Mouse (Mus musculus) forebrain, embryonic 16.5 days (tissue): Measurements from ENCODE around the gene Stxbp1. TPM values are rescaled to one million over a fixed set of nuclear protein-coding genes. Genes with fewer than 3 reads are reported as not detected.

Source experiments
- ATAC-seq: fragments of 200-750 bp; cut with Nextera tagmentation; 2 replicates; pipeline ENCODE4 v1.8.0; 2017; ENCODE audit warnings: mild to moderate bottlenecking, moderate library complexity
- H3K27ac ChIP-seq: fragments of 300-500 bp; sonication (generic); 2 replicates; pipeline ENCODE4 v1.5.1; 2014; ENCODE audit warnings: low read length, control low read depth
- H3K27me3 ChIP-seq: fragments of 300-500 bp; sonication (generic); replicated peaks from 2 replicates; pipeline ENCODE4 v1.6.1; 2014; ENCODE audit warnings: low read length; ENCODE audit not compliant: control insufficient read depth, insufficient read depth
- H3K36me3 ChIP-seq: fragments of 300-500 bp; sonication (generic); 2 replicates; pipeline ENCODE4 v1.6.1; 2014; ENCODE audit not compliant: control insufficient read depth, insufficient read depth
- H3K4me1 ChIP-seq: fragments of 300-500 bp; sonication (generic); replicated peaks from 2 replicates; pipeline ENCODE4 v1.6.1; 2014; ENCODE audit warnings: low read length; ENCODE audit not compliant: control insufficient read depth, insufficient read depth
- H3K4me2 ChIP-seq: fragments of 300-500 bp; sonication (generic); 2 replicates; pipeline ENCODE4 v1.6.1; 2014; ENCODE audit warnings: mild to moderate bottlenecking, low read length, control low read depth
- H3K4me3 ChIP-seq: fragments of 300-500 bp; sonication (generic); replicated peaks from 2 replicates; pipeline ENCODE4 v1.5.1; 2014; ENCODE audit warnings: mild to moderate bottlenecking, low read length, control low read depth
- H3K9ac ChIP-seq: fragments of 300-500 bp; sonication (generic); replicated peaks from 2 replicates; pipeline ENCODE4 v1.6.1; 2014; ENCODE audit warnings: low read depth, low read length, control low read depth
- H3K9me3 ChIP-seq: fragments of 300-500 bp; sonication (generic); 2 replicates; pipeline ENCODE4 v1.6.1; 2016; ENCODE audit warnings: low read length; ENCODE audit not compliant: control insufficient read depth
- WGBS: fragments of 180-500 bp; shearing (Covaris S2); extraction: QIAGEN DNeasy Blood & Tissue Kit; methylation state at CpG from one replicate; pipeline ENCODE4 v1.1.7; 2014; 5-methylcytosine and 5-hydroxymethylcytosine counted together
- polyA plus RNA-seq: library from polyadenylated mRNA; unstranded; fragments of >200 nt; fragmentation: Nextera tagmentation; extraction: Ambion mirVana; gene quantifications from 2 replicates; pipeline ENCODE4 v1.2.1, GENCODE M21; 2015

The Stxbp1 gene
- polyA plus RNA-seq, 1 experiment from 2014 or later: 251 TPM

GRCm38 (mm10) chr2:32825796-32826195 is 21.2 kb downstream of the Stxbp1 start:
- no peak overlapping the region for H3K9ac ChIP-seq
- H3K36me3 ChIP-seq: no peaks in the 10 kb centered on the region
- peaks cover 6% of the 10 kb centered on the region for H3K4me1 ChIP-seq
- WGBS: 83% methylated on average over 6 of the region's 6 CpGs
- H3K4me3 ChIP-seq: no peak overlapping the region
- no peaks in the 10 kb centered on the region for H3K27me3 ChIP-seq
- H3K4me2 ChIP-seq: no peak overlapping the region
- no peak overlapping the region for H3K27ac ChIP-seq
- no peak for ATAC-seq
- H3K9me3 ChIP-seq: no peaks in the 10 kb centered on the region

- ATAC-seq: no peak
- WGBS: 100% methylated on average over 1 of the region's 1 CpGs
These were observed 22.3 kb downstream of the Stxbp1 start for GRCm38 (mm10) chr2:32824778-32825177.

DNA sequence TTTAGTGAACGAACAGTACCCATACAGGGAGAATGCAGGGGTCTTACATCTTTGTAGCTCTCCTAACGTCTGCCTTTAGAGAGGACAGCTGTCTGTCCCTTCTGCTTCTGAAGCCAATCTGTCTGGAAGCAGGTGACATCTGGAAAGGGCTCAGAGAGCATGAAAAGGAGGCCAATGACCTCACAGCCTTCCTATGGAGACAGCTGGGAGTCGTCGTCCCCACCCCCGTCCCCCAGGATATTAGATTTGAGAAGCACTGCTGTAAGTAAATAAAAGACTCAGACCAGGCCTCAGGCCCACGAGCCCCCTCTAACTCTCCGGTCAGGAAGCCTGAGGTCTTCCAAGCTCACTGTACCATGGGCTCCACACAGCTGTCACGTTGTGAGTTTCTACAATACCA is 22.9 kb downstream of the Stxbp1 start:
- H3K4me2 ChIP-seq: no peak overlapping the region
- H3K36me3 ChIP-seq: peaks cover 5% of the 10 kb centered on the region; the same call in 1 of the 2 replicates
- no peaks in the 10 kb centered on the region for H3K9me3 ChIP-seq
- H3K27ac ChIP-seq: no peak overlapping the region; the same call in 1 of the 2 replicates
- H3K9ac ChIP-seq: no peak overlapping the region
- H3K27me3 ChIP-seq: no peaks in the 10 kb centered on the region
- H3K4me1 ChIP-seq: peaks cover 6% of the 10 kb centered on the region
- no peak overlapping the region for H3K4me3 ChIP-seq
- 51% methylated on average over 8 of the region's 8 CpGs for whole genome bisulfite sequencing
- no peak for ATAC-seq

More at GRCm38 (mm10) chr2:32824778-32825177, 22.3 kb downstream of the Stxbp1 start:
- Histone ChIP-seq H3K27ac (no peak overlapping the region), H3K9ac (no peak overlapping the region), H3K9me3 (no peaks in the 10 kb centered on the region), H3K4me3 (no peak overlapping the region), H3K4me1 (peaks cover 6% of the 10 kb centered on the region), H3K36me3 (0 out of 2 replicates have a peak, but pooled peaks cover 1% of the 10 kb centered on the region), H3K4me2 (no peak overlapping the region), H3K27me3 (no peaks in the 10 kb centered on the region)

- Histone ChIP-seq H3K9ac (no peak overlapping the region), H3K4me1 (peaks cover 6% of the 10 kb centered on the region), H3K4me2 (no peak overlapping the region), H3K27me3 (no peaks in the 10 kb centered on the region), H3K4me3 (no peak overlapping the region), H3K36me3 (peaks cover 5% of the 10 kb centered on the region; the same call in 1 of the 2 replicates), H3K27ac (no peak overlapping the region), H3K9me3 (no peaks in the 10 kb centered on the region)
- 72% methylated on average over 8 of the region's 8 CpGs for WGBS
- no peak for ATAC-seq
These were observed 23.4 kb downstream of the Stxbp1 start for GRCm38 (mm10) chr2:32823579-32824154.

DNA sequence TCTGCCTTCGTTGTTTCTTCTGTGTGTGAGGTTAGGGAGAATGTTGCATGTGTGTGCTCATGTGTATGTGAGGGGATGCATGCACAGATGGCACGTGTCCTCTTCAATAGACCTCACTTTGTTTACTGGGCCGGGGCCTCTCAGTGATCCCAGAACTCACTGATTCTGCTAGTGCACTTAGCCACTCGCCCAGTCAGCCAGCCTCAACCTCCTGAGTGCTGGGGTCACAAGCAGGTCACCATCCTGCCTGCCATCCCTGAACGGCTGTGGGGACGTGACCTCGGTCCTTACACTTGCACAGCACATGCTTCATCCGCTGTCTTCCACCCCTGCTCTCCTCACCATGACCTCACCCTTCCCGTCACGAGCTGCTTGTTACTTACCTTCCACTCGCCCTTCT is 23.9 kb downstream of the Stxbp1 start:
- Histone ChIP-seq H3K4me2 (no peak overlapping the region), H3K4me1 (peaks cover 6% of the 10 kb centered on the region), H3K36me3 (peaks cover 7% of the 10 kb centered on the region; the same call in 1 of the 2 replicates), H3K4me3 (no peak overlapping the region), H3K9ac (no peak overlapping the region), H3K9me3 (no peaks in the 10 kb centered on the region), H3K27ac (no peak overlapping the region), H3K27me3 (no peaks in the 10 kb centered on the region)
- 75% methylated on average over 11 of the region's 11 CpGs for WGBS
- no peak for ATAC-seq

- no peak overlapping the region for H3K4me3 ChIP-seq
- peaks cover 7% of the 10 kb centered on the region for H3K4me1 ChIP-seq
- H3K9ac ChIP-seq: no peak overlapping the region
- no peak overlapping the region for H3K27ac ChIP-seq
- H3K27me3 ChIP-seq: no peaks in the 10 kb centered on the region
- peaks cover 8% of the 10 kb centered on the region; the same call in 1 of the 2 replicates for H3K36me3 ChIP-seq
- ATAC-seq: no peak
- WGBS: 90% methylated on average over 6 of the region's 6 CpGs
- no peak overlapping the region for H3K4me2 ChIP-seq
- H3K9me3 ChIP-seq: no peaks in the 10 kb centered on the region
These were observed 24.4 kb downstream of the Stxbp1 start for GRCm38 (mm10) chr2:32822643-32823042.

DNA sequence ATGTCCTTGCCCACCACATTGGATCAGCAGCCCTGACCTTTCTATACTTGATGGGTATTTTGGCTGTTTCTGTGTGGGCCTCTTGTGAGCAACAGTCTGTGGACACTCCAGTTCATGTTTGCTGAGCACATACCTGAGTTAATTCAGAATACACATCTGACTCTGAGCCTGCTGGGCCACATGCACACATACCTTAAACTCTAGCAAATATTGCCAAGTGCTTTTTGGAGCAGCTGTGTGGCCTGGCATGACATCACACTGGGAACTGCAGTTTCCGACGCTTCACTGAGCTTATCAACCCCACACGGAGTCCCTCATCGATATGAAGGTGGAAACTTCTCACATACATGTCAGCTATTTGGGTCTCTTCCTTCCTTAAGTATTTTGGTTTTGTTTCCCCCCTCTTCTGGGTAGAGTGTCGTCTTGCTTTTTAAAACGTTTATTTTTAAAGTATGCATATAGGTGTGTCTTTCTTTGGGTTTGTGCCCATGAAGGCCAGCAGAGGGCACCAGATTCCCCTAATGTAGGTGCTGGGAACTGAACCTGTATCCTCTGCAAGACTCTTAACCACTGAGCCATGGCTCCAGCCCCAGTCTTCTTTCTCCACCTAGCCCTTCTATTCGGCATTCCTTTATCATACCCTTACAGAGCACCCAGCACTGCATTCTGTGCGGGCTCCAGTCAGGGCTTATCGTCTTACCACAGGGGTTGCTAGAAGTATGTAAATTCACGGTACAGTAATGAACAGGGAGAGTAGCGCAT is 25.8 kb downstream of the Stxbp1 start:
- Histone ChIP-seq H3K9me3 (no peaks in the 10 kb centered on the region), H3K4me1 (peaks cover 18% of the 10 kb centered on the region), H3K27ac (no peak overlapping the region), H3K36me3 (peaks cover 8% of the 10 kb centered on the region; the same call in 1 of the 2 replicates), H3K4me2 (no peak overlapping the region), H3K4me3 (no peak overlapping the region), H3K9ac (no peak overlapping the region), H3K27me3 (no peaks in the 10 kb centered on the region)
- no peak for ATAC-seq
- WGBS: 69% methylated on average over 11 of the region's 11 CpGs

- peaks cover 14% of the 10 kb centered on the region for H3K36me3 ChIP-seq
- ATAC-seq: no peak
- WGBS: 94% methylated on average over 5 of the region's 5 CpGs
These were observed 28.8 kb downstream of the Stxbp1 start for GRCm38 (mm10) chr2:32818208-32818607.

DNA sequence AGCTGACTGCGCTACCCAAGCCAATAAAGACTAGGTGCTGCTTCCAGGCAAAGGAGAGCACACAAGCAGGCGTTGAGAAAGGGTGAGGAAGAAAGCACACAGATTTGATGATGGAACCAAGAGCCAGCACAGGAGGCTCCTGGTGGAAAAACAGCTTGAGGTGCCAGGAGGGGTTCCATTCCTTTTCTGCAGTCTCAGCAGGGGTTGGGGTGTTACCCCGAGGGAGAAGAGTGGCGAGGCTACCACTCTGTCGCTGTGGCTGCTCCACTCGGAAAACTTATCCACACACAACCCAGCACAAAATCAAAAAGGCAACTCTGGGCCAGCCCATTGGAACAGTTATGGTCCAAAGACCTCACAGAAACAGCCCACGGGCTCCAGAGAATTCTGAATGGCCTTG is 29.5 kb downstream of the Stxbp1 start:
- H3K4me3 ChIP-seq: no peak overlapping the region
- H3K27ac ChIP-seq: peak overlapping the region; percentile 87
- peaks cover 12% of the 10 kb centered on the region for H3K4me1 ChIP-seq
- ATAC-seq: no peak
- H3K9ac ChIP-seq: no peak overlapping the region
- H3K9me3 ChIP-seq: no peaks in the 10 kb centered on the region
- peaks cover 19% of the 10 kb centered on the region for H3K36me3 ChIP-seq
- no peaks in the 10 kb centered on the region for H3K27me3 ChIP-seq
- 47% methylated on average over 7 of the region's 7 CpGs for WGBS
- no peak overlapping the region for H3K4me2 ChIP-seq

More at GRCm38 (mm10) chr2:32818208-32818607, 28.8 kb downstream of the Stxbp1 start:
- H3K27me3 ChIP-seq: no peaks in the 10 kb centered on the region
- H3K4me1 ChIP-seq: peaks cover 12% of the 10 kb centered on the region
- H3K27ac ChIP-seq: peak overlapping the region; percentile 87; the same call in 1 of the 2 replicates
- no peak overlapping the region for H3K9ac ChIP-seq
- no peaks in the 10 kb centered on the region for H3K9me3 ChIP-seq
- no peak overlapping the region for H3K4me2 ChIP-seq
- H3K4me3 ChIP-seq: no peak overlapping the region
